Mouse (Mus musculus) small intestine, adult 2 months (tissue): ENCODE measurements around the gene Ano1.

Experiments used
- CTCF ChIP-seq: fragments of 200-500 bp; IDR thresholded peaks from 2 replicates; pipeline ENCODE4 v1.5.1; 2012; ENCODE audit warnings: low read depth, mild to moderate bottlenecking, control low read depth, inconsistent platforms, low read length, moderate library complexity, mixed read lengths; ENCODE audit not compliant: insufficient replicate concordance, insufficient read length; ENCODE audit errors: extremely low read depth
- POLR2A ChIP-seq: fragments of 200-500 bp; IDR thresholded peaks from 2 replicates; pipeline ENCODE4 v1.6.1; 2012; ENCODE audit warnings: low read depth, mild to moderate bottlenecking, control low read depth, inconsistent platforms, low read length, moderate library complexity

DNA sequence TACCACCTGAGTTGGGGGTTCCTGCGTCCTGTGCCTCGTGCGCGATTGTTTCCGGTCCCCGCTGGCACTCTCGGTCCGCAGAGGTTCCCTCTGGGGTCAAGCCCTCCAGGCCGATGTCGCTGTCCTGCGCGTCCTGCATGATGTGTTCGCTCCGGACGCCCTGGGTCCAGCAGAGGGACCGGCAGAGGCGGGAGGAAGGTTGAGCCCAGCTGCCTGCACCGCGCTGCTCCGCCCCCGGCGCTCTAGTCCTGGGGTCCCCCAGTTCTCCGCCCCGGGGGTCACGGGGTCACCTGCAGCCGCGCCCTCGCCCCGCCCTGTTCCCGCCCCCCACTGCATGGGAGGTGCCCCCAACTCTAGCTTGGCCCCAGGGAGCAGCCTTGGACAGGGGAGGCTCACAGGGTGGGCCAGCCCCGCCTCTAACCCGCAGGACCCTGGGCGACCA is 13.4 kb downstream of the Ano1 start:
- TF ChIP-seq CTCF (no peak), POLR2A (no peak)
